In genomic region chr1:92453751-92454445, GRCm38 (mm10) we compare ENCODE assay signal across 10 mouse cellular contexts. TPM values are rescaled to one million over a fixed set of nuclear protein-coding genes. Genes with fewer than 3 reads are reported as not detected.
DNase-seq lines count a peak whose midpoint lies in the region; ATAC-seq and TF ChIP-seq lines count a peak whose summit lies in the region.
"Had no signal": no experiment of that assay in that cellular context is flagged by ENCODE, and none has a peak within 500 bp of the region (broad histone marks: within the 10 kb centered on the region; RNA-seq: fewer than 3 reads in every experiment).

No protein-coding gene starts in this region.

- H3K27ac ChIP-seq in left cerebral cortex, adult 2 months, result no peak overlapping the region
- H3K27ac ChIP-seq in bone marrow, adult 2 months (ENCODE audit: control insufficient read depth, insufficient read depth, low read depth, low read length, poor library complexity), result no peak overlapping the region

- ATAC-seq in megakaryocyte progenitor cell, adult 5-6 weeks (replicated peaks; ENCODE audit: poor library complexity), result peak; percentile 77; the same call in 1 of the 2 replicates
- ATAC-seq in frontal cortex, adult (ENCODE audit: low TSS enrichment), result no peak
- ATAC-seq: intestine, embryonic 16.5 days had no signal

- intact Hi-C loops in left cerebral cortex, adult 2 months (cut with DNase I), result loop anchor here (1.0 to 5.0 kb wide), 4 partner anchors 282 to 932 kb away; no protein-coding TSS in a partner anchor
- intact Hi-C loops in left cerebral cortex, postnatal 10 days (cut with DNase I), result loop anchor here (5.0 to 10.0 kb wide), 2 partner anchors 492 to 929 kb away; no protein-coding TSS in a partner anchor

- DNase-seq in adrenal gland, adult 2 months, result peak; percentile 44
- DNase-seq in adrenal gland, postnatal 4 days (ENCODE audit: low spot score in 2 of 2), result no peak
- DNase-seq in left cerebral cortex, adult 2 months (ENCODE audit: extremely low spot score in 1 of 2, low spot score in 2 of 2), result no peak
- DNase-seq in left cerebral cortex, postnatal 10 days (ENCODE audit: extremely low spot score in 1 of 2, low spot score in 2 of 2), result no peak
- no peak for DNase-seq in right cerebral cortex, postnatal 25 days
- DNase-seq: thymus, postnatal 25 days had no signal

- 57% methylated on average over 8 of the region's 8 CpGs for WGBS in bone marrow, adult 2 months

- TF ChIP-seq POLR2A in bone marrow, adult 2 months (IDR thresholded peaks at IDR 0.05; ENCODE audit: borderline replicate concordance, control insufficient read depth, low read depth, low read length), result no peak

- peak; percentile 79 for TF ChIP-seq CTCF in left cerebral cortex, adult 2 months (IDR thresholded peaks at IDR 0.05)
- TF ChIP-seq CTCF in bone marrow, adult 2 months (IDR thresholded peaks at IDR 0.05; ENCODE audit: control insufficient read depth, insufficient read depth, low read length), result peak; percentile 34; the same call in 1 of the 2 replicates

- no peaks in the 10 kb centered on the region for H3K4me1 ChIP-seq in bone marrow, adult 2 months (ENCODE audit: control insufficient read depth, insufficient read depth, low read length)

- H3K4me3 ChIP-seq in left cerebral cortex, adult 2 months, result no peak overlapping the region
- H3K4me3 ChIP-seq in bone marrow, adult 2 months (replicated peaks; ENCODE audit: control insufficient read depth, low read depth, low read length), result no peak overlapping the region

RNA-seq across cellular contexts. Expression of gene Ndufa10, which starts 19.8 kb away (rescaled TPM):
- 100 to 1,000 TPM; 428 to 515 TPM for total RNA-seq in adrenal gland, adult 2 months (2021)
- polyA plus RNA-seq in adrenal gland, adult 2 months (2012; rRNA removed), result 106 and 107 TPM in 2 replicates
- 100 to 1,000 TPM; 250 to 282 TPM for total RNA-seq in adrenal gland, postnatal 4 days (2021)
- 100 to 1,000 TPM; 223 to 229 TPM for total RNA-seq in left cerebral cortex, adult 2 months (2021)
- total RNA-seq in left cerebral cortex, postnatal 10 days (2021), result 100 to 1,000 TPM; 195 to 216 TPM
- 45.5 and 48.4 TPM in 2 replicates for polyA plus RNA-seq in bone marrow, adult 2 months (2011; ENCODE audit: insufficient read depth, insufficient read length, low replicate concordance, missing spikeins)
- 175 TPM in 2 replicates for total RNA-seq in megakaryocyte progenitor cell, adult 5-6 weeks (2015)
- total RNA-seq in megakaryocyte progenitor cell, adult 5-6 weeks (2017), result 101 and 110 TPM in 2 replicates

RNA-seq across cellular contexts. Expression of gene Olfr1416, which starts 31.0 kb away (rescaled TPM):
- not detected for total RNA-seq in adrenal gland, adult 2 months (2021)
- not detected in 2 replicates for polyA plus RNA-seq in adrenal gland, adult 2 months (2012; rRNA removed)
- total RNA-seq in adrenal gland, postnatal 4 days (2021), result not detected
- total RNA-seq in left cerebral cortex, adult 2 months (2021), result not detected
- not detected for total RNA-seq in left cerebral cortex, postnatal 10 days (2021)
- not detected in 2 replicates for polyA plus RNA-seq in bone marrow, adult 2 months (2011; ENCODE audit: insufficient read depth, insufficient read length, low replicate concordance, missing spikeins)
- total RNA-seq in megakaryocyte progenitor cell, adult 5-6 weeks (2015), result not detected in 2 replicates
- not detected in 2 replicates for total RNA-seq in megakaryocyte progenitor cell, adult 5-6 weeks (2017)
- polyA plus RNA-seq: intestine, embryonic 16.5 days had no signal

RNA-seq across cellular contexts. Expression of gene Olfr1415, which starts 42.0 kb away (rescaled TPM):
- not detected for total RNA-seq in adrenal gland, adult 2 months (2021)
- polyA plus RNA-seq in adrenal gland, adult 2 months (2012; rRNA removed), result not detected in 2 replicates
- total RNA-seq in adrenal gland, postnatal 4 days (2021), result not detected
- not detected for total RNA-seq in left cerebral cortex, adult 2 months (2021)
- not detected for total RNA-seq in left cerebral cortex, postnatal 10 days (2021)
- not detected in 2 replicates for polyA plus RNA-seq in bone marrow, adult 2 months (2011; ENCODE audit: insufficient read depth, insufficient read length, low replicate concordance, missing spikeins)
- not detected in 2 replicates for total RNA-seq in megakaryocyte progenitor cell, adult 5-6 weeks (2015)
- total RNA-seq in megakaryocyte progenitor cell, adult 5-6 weeks (2017), result not detected in 2 replicates
- polyA plus RNA-seq: intestine, embryonic 16.5 days had no signal
